Mouse (Mus musculus): ENCODE data around the gene Dact2.

Gene Dact2

DNA sequence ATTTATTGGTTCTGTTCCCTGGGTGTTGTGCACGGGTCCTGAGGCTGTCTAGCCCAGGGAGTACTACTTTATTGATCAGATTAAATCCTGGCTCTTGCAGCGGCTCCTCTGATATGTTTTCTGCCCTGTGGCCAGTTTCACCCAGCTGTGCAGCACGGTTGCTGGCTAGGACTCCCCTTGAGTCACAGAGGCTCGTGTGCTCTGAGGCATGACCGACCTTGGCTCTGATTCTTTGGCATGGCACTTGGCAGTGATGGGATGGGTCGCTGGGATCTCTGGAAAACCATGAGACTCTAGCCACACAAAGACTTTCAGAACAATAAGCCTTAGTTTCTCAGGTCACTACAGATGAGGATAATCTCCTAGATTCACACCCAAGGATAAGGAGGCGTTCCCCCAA, 8.7 kb upstream of the Dact2 start:
- DNase-seq (ENCODE audit: low spot score), result no peak

GRCm38 (mm10) chr17:14207093-14207561, 3.0 kb upstream of the Dact2 start:
- no peak for DNase-seq (ENCODE audit: low spot score)

- peak; percentile 90 for DNase-seq (ENCODE audit: low spot score)
Measured at GRCm38 (mm10) chr17:14206062-14206461, 2.0 kb upstream of the Dact2 start.

- no peak for DNase-seq (ENCODE audit: low spot score)
Measured at GRCm38 (mm10) chr17:14205236-14205635, 1.1 kb upstream of the Dact2 start.

DNA sequence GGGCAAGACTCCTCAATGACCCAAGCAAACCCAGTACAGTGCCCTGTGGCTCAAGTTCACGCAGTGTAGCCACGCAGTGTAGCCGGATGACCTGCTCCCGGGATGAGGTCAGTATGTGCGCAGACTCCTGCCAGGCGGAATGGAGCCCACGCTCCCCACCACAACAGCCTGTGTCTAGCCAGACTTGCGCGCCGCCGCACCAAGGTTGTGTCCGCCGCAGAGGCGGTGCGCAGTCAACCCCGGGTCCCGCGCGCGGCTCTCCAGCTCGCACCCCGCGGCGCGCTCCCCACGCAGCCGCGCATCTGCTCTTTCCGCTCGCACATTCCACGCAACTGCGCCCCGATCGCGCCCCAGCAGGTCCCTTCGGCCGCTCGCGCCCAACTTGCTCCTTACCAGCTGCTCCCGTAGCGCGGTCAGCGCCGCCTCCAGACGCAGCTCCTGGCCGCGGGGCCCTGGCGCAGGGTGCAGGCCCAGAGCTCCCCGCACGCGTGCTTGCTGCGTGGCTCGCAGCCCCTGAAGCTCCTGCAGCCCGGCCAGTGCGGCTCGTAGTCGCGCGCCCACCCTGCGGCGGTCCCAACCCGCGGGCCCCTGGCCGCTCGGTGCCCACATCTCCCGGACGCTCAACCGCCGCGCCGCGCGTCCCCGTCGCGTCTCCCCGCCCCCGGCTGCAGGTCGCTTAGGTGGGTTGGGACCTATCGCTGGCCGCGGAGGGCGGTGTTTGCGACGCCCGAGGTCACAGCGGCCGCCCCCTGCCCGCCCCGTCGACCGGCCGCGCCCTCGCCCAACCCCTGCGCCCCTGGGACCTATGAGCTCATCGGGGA, 773 bp downstream of the Dact2 start:
- peak; percentile 68 for DNase-seq (ENCODE audit: low spot score)

DNA sequence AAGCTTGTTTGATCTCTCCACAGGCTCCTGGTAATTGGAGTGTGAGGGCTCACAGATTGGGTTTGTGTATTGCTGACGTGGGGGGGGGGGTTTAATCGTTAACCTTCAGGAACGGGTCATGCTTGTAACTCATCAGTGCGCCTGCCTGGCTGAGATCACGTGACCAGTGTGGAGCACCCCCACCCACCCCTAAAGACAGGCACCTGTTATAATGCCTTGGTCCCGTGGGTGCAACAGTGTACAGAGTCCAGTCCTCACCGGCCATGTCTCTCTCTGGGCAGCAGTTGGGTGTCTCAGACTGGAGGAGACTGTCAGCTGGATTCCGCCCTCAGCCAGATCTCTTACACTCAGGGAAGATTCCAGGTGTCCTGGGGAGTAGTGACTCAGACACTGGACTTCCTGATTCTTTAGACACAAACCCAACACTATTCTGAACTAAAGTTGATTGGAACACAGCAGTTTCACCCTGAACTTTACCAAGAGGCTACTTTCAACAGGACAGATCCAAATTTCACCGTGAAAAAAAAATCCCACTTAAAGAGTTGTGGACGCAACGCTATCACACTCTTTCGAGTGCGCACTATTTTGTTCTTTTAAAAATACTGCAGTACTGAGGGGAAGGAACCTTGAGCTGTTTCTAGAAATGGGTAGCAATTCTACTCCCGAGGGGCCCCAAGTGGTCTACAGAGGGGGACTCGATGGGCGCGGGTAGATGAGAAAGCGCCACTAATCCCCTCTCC, 1.6 kb downstream of the Dact2 start:
- DNase-seq (ENCODE audit: low spot score), result peak; percentile 18

DNA sequence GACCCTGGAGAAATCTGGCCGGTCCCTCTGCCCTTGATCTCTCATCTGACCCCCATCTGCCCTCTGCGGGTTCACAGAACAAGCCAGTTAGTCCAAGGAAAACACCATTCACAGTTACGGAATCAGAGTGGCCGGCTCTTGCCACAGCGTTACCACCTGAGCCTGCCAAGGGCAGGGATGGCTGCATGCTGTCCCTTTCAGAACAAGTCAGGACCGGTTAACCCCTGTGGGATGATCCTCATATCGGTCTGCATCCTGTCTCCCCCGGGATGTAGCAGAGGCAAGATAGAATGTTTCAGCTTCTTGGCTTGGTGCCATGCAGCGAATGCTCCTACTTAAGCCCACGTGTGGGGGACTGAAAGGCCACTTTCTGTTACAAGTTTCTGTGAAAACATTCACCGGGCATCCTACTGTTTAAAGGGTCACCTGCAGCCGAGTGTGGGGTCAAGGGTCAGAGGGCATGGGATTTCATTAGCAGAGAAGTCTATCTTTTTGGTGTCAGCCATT, 2.8 kb downstream of the Dact2 start:
- peak; percentile 74 for DNase-seq (ENCODE audit: low spot score)

DNA sequence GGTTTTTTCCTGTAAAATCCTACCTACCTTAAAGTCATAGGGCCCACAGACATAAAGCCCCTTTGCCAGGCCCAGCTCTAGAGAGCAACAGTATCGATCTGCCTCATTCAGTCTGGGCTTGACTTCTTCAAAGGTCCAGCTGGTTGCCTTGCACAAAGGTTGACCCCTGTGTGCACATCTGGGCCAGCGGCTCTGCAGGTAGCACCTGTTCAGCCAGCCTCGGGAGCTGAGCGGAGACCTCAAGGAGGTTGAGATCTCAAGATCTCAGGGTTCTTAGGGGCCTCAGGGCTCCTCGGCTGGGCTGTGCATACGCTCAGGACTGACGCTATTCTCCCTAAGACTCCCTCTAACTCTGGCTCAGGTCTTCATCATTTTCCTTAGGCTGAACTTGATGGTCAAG, 3.9 kb downstream of the Dact2 start:
- no peak for DNase-seq (ENCODE audit: low spot score)

DNA sequence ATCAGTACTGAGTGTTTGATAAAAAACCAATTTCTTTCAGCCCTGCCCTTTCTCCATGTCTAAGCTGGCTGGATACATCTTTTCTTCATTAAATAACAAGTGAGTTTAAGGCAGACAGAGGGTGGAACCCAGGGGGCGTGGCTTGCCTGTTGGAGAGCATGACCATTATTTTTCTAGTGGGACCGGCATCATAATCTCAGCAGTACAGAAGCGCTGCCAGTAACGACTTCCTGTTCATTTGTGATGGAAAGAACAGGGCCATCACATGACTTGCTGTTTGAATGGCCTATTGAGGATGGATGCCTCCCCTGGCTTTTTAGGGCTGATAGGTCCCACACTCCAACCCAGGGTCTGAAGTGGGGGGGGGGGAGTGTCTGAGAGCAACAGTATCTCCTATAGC, 4.5 kb downstream of the Dact2 start:
- DNase-seq (ENCODE audit: low spot score), result no peak

DNA sequence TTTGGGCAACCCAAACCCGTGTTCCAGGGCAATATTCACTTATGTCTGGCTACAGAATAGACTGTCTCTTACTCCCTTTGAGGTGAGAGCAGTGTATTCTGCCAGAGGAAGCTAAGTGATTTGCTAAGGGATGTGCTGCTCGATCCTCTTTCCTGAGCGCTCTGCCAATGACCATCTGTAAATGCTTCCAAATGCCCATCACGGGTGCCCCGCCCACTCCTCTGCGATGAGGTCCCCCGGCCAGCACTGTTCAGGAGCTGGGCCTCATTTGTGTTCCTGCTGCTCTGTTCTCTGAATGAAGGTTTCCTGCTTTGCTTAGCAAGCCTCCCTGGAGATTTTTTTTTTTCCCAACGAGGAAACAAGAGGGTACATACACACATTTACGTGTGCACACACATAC, 11.2 kb downstream of the Dact2 start:
- DNase-seq (ENCODE audit: low spot score), result peak; percentile 42

DNA sequence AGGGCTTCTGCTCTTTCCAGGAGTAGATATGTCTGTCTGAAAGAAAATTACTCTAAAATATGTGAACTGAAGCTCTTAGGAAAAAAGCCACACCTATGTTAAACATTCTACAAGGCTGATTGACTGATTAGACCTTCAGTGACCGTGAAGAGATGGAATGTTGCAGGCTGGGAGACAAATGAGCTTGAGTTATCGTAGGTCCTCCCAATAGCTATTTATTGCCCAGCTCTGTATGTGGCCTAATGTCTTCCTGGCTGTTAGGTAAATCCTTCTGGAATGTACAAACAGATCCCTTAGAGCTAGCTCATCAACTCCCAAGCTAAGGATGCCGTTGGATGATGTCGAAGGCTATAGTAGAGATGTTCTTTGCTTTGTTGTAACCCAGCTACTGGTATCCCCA, 11.7 kb downstream of the Dact2 start:
- no peak for DNase-seq (ENCODE audit: low spot score)

GRCm38 (mm10) chr17:14188455-14188854, 15.6 kb downstream of the Dact2 start:
- no peak for DNase-seq (ENCODE audit: low spot score)

- DNase-seq (ENCODE audit: low spot score), result no peak
Measured at GRCm38 (mm10) chr17:14187096-14187495, 17.0 kb downstream of the Dact2 start.

DNA sequence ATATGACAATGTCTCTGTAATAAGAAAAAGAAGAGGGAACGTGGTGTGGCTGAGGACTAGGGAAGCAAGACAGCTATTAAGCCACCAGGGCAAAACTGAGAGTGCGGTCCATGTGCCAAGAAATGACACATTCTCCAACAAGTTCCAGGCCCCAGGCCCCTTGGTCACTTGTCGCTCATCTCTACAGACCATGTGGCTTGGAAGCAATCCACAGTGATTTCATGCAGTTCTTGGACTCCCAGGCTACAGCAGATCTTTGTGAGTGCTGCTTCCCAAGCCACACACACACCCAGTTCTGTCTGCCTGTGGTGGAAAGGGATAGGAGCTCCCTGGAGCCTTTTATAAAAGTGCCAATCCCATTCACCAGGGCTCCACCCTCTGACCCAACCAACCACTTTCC, 17.9 kb downstream of the Dact2 start:
- no peak for DNase-seq (ENCODE audit: low spot score)

GRCm38 (mm10) chr17:14184192-14184814, 19.8 kb downstream of the Dact2 start:
- no peak for DNase-seq (ENCODE audit: low spot score)

DNA sequence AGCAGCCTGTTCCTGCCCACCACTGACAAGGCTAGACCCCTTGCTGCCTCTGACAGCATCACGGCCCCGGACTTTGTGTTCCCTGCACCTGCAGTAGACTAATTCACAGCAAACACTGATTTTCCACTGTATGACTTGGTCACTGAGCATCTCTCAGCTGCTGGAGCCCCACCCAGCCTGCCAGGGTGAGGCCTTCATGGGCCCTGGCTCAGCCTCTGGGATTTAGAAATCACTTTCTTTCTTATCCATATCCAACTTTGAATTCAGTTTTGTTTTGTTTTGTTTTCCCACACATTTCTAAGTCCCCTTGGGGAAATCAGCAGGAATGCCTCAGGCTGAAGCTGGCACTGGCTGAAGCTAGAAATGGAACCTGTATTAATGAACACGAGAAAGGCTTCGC, 20.4 kb downstream of the Dact2 start:
- DNase-seq (ENCODE audit: low spot score), result no peak

DNA sequence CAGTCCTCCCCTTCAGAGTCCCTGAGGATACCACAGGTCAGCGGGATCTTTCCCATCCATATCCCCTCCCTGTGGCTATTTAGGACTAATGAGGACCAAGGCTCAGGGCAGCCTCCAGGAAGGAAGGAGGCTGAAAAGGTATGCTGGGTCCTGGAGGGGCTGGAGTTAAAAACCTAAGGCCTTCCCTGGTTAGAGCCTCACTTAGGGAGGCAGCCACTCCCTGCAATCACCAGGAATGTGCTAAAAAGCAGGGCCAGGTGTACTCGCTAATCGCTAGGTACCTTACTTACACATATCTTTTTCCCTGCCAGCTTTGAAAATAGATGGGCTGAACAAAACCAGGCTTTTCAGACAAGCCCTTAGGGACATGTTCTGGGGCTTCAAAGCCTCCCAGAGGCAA, 21.2 kb downstream of the Dact2 start:
- DNase-seq (ENCODE audit: low spot score), result no peak

DNA sequence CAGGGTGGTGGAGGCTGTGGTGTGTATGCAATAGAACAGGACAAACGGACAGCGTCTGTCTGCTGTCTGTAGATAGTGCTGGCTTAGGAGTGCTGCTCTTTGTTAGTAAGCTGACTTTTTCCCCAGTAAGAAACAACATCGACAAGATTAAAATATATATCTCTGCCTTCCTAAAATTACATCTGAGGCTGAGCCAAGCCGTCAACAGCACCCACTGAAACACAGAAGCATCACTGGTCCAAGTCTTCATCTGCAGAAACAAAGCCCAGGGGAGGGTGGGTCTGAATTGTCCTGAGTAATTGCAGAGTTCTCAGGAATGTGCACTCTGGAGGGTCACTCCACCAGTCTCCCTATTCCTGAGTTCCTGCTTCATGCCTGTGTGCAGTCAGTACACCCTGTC, 25.2 kb downstream of the Dact2 start:
- DNase-seq (ENCODE audit: low spot score), result no peak

GRCm38 (mm10) chr17:14178475-14178874, 25.6 kb downstream of the Dact2 start:
- DNase-seq (ENCODE audit: low spot score), result no peak

DNA sequence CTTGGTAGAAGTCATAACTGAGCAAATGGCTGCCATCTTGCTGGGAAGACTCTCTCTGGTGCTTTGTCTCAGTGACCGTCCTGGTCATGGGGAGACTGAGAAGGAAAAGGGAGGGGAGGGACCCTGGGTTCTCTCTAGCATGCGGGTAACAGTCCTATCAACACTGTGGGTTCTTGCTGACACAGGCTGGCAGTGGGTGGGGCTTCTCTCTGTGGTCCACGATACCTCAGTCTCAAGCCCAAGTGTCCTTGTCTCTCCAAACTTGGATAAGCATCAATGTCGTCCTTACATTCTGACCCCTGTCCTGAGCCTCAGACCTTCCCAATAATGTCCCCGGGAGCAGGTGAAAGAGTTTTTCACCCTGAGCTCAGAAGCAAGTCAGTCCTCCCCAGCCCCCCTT, 26.1 kb downstream of the Dact2 start:
- DNase-seq (ENCODE audit: low spot score), result no peak

DNA sequence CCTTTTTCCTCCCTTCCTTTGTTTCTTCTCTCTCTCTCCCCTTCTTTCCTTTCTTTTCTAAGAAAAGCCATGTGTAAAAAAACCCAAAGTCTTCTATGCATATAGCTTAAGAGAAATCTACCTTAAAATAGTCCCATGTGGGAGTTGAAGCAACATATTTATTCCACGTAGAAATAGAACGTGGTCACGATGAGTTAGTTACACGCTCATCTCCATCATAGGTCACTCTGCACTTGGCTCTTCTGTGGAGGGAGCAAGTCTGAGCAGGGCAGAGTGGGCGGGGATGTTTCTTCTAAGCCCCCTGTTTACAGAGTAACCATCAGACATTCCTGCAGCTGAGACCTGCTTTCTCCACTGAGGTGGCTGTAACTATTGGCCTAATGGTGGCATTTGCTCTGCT, 27.1 kb downstream of the Dact2 start:
- no peak for DNase-seq (ENCODE audit: low spot score)

GRCm38 (mm10) chr17:14175704-14176103, 28.4 kb downstream of the Dact2 start:
- no peak for DNase-seq (ENCODE audit: low spot score)

GRCm38 (mm10) chr17:14175019-14175418, 29.1 kb downstream of the Dact2 start:
- no peak for DNase-seq (ENCODE audit: low spot score)
